Mouse (Mus musculus): ENCODE data around the gene Kcnj14. TPM values are rescaled to one million over a fixed set of nuclear protein-coding genes. Genes with fewer than 3 reads are reported as not detected.

Kcnj14 gene
- total RNA-seq (2021) = 1 to 10 TPM; 1.4 to 2.6 TPM

GRCm38 (mm10) chr7:45824598-45824997 lies at the start of gene Kcnj14:
Gene Kcnj14 (minus strand): TSS chr7:45824782.
- no peak for DNase-seq (ENCODE audit: extremely low spot score in 1 of 2, low spot score in 1 of 2)

- DNase-seq (ENCODE audit: extremely low spot score in 1 of 2, low spot score in 1 of 2) = peak; percentile 40 to 54
These were observed 48.7 kb upstream of the Kcnj14 start for GRCm38 (mm10) chr7:45873061-45873947.

DNA sequence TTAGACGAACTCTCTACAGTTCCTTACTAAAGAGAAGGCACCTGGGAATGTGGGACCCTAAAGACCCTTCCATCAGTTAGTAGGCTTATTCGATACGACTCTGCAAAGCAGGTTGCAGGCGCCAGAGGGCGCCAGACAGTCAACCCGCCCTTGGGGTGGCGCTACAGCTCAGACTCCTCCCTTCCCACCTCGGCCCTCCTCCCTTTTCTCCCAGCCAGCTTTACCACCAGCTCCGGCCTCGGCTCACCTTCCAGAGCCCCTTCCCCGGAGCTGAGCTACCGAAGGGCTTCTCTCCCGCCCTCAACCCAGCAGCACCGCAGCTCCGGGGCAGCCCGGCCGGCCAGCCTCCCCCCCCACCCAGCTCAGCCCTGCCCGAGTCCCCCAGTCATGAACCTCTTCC lies 48.0 kb upstream of the Kcnj14 start, which contains the start of gene Kdelr1:
Gene Kdelr1 (plus strand): TSS at position 149 of the 400 bp plus-strand sequence.
- DNase-seq (ENCODE audit: extremely low spot score in 1 of 2, low spot score in 1 of 2) = peak; percentile 90 to 95

DNA sequence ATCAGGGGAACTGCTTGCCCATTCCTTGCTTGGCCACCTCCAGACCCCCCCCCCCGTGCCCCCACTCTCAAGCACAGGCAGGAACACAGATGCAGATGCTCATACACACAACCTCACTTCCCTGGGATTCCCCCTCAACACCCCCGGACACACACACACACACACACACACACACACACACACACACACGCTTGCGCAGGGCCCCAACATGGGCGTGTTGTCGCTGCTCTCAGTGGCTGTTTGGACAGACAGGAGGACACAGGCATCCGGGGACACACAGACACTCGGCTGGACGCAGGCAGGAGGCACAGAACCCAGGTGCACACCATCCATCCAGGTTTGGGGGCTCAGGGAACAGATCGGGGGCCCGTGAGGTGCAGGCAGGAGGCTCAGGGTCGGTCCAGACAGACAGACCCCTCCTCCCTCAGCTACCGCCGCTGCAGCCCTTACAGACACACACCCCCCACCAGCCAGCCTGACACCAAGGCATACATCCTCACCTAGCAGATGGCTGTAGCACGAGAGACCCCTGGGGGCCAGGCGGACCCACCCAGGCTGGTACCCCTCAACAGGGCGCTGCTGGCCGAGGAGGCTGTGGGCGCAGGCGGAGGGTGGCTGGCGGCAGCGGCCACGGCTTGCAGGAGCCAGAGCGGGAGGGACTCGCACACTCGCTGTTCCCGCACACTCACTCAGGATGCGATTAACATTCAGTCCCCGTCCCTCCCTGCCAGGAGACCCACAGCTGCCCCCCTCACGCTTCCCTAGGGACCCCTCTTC lies 45.9 kb upstream of the Kcnj14 start:
- no peak for DNase-seq (ENCODE audit: extremely low spot score in 1 of 2, low spot score in 1 of 2)

DNA sequence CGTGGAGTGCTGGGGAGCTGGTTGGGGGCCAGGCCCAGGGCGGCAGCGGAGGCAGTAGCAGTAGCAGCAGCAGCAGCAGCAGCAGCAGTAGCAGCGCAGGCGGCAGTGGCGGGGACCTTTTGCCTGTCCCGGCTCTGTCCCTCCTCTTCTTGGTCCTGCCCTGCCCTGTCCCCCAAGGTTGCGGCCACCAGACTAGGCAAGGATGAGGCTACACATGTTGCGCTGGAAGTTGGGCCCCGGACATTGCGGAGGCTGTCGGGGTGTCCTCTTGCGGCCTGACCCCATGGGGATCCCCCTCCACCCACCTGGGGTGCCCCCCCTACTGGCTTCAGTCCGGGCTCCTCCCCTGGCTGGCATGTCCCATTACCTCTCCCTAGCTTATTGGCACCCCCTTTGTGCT lies 45.2 kb upstream of the Kcnj14 start:
- DNase-seq (ENCODE audit: extremely low spot score in 1 of 2, low spot score in 1 of 2) = no peak

GRCm38 (mm10) chr7:45869107-45869670 lies 44.6 kb upstream of the Kcnj14 start:
- no peak for DNase-seq (ENCODE audit: extremely low spot score in 1 of 2, low spot score in 1 of 2)

GRCm38 (mm10) chr7:45867871-45868270 lies 43.3 kb upstream of the Kcnj14 start:
- DNase-seq (ENCODE audit: extremely low spot score in 1 of 2, low spot score in 1 of 2) = no peak

DNA sequence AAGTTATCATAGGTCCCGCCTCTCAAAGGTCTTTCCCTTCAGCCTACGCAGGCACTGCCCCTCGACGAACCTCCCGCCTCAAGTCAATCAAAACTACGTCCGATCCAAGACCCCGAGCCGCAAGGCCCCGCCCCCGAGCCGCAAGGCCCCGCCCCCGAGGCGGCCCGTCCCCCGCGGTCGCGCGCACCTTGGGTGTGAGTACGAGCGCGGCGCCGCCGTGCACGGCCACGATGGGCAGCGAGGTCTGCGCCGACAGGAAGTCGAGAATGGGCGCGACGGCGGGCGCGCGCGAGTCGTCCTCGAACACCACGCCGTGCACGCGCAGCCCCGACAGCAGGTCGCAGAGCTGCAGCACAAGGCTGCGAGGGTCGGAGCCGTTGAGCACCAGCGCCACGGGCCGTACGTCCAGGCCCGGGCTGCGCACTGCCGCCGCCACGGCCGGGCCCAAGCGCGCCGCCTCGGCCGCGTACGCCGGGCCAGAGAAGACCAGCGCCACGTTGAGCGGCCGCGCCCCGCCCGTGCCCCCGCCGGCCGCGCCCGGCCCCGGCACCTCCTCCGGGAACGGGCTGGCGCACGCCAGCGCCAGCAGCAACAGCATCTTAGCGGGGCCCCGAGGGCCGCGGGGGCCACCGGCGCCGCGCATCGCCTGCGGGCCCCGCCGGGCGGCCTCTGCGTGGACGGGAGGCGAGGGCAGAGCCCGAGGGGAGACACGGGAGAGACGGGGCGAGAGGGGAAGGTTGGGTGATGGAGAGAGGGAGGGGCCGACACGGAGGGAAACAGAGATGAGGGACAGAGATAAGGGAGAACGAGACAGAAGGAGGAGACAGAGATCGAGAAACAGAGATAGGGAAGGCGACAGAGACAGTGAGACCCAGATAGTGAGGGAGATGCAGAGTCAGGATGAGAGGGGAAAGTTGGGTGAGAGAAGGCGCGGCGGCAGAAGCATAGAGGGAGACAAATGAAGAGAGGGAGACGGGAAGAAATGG lies 41.6 kb upstream of the Kcnj14 start:
- DNase-seq (ENCODE audit: extremely low spot score in 1 of 2, low spot score in 1 of 2) = peak; percentile 64 to 66

DNA sequence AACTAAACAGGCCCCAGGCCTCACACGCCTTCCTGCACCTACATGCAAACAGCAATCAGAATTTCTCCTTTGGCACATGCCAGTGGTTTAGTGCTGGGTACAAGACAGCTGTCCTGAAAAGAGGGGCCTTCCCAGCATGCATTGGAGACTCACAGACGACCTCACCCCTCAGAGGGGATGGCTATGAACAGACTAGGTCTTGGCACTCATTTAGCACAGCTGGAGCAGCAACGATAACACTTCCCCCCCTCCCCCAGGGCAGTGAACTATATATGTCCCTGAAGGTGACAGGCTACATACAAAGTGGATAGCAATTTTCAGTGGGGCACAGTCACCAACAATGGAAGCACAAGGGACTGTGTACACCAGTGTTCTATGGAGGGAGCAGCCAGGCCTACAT lies 39.9 kb upstream of the Kcnj14 start:
- no peak for DNase-seq (ENCODE audit: extremely low spot score in 1 of 2, low spot score in 1 of 2)

GRCm38 (mm10) chr7:45862804-45863203 lies 38.2 kb upstream of the Kcnj14 start:
- DNase-seq (ENCODE audit: extremely low spot score in 1 of 2, low spot score in 1 of 2) = no peak

DNA sequence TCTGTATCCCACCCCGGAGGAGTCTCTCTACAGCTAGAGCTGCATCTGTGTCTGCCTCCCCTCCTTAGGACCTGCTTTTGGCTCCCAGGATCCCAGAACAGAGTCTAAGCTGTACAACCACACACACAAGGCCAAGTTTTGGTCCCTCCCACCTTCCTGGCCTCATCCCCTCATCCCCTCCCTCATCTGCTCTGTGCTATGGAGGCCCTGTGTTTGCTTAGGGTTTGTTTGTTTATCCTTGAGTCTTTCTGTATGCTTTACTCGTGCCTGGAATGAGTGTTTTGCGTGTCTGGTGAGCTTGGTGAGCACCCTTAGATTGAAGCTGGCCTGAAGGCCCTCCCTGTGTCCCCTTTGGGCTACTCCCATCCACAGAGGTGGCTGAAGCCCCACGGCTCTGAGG lies 34.4 kb upstream of the Kcnj14 start:
- no peak for DNase-seq (ENCODE audit: extremely low spot score in 1 of 2, low spot score in 1 of 2)

DNA sequence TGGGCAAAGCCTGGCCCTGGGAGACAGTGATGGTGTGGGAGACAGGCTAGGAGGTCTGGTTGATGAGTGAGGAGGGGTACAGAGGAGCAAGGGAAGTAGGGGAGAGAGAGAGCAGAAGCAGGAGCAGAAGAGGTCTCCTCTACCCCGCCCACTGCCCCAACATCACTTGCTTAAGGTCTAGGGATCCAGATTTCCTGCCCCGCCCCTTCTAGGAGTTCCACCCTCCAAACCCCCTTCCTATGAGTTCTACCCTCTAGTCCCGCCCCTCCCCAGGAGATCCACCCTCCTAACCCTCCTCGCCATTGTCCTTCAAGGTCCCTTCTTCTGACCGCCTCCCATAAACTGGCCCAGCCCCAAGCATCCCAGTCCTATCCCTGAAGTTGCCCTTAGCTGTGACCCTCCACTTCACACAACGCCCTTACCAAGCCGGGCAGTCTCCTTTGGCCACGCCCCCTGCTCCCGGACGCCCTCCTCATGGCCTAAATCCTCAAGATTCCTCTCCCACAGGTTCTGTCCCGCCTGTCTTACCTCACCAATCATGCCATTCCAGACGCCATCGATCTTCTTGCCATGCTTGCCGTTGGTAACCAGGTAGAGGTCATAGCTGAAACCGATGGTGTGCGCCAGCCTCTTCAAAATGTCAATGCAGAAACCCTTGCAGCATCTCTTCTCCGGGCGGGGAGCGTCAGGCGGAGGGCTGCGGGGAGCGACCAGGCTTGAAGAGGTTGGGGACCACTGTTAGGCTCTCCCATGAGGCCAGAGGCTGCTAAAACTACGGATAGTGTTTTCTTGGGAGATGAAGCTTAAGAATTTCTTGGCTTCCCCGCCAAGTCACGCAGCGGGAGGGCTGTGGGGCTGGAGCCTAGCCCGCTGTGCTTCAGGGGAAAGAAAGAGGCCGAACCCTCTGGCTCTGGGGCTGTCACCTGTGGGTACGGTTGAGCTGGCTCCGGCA lies 32.6 kb upstream of the Kcnj14 start:
- DNase-seq (ENCODE audit: extremely low spot score in 1 of 2, low spot score in 1 of 2) = no peak

DNA sequence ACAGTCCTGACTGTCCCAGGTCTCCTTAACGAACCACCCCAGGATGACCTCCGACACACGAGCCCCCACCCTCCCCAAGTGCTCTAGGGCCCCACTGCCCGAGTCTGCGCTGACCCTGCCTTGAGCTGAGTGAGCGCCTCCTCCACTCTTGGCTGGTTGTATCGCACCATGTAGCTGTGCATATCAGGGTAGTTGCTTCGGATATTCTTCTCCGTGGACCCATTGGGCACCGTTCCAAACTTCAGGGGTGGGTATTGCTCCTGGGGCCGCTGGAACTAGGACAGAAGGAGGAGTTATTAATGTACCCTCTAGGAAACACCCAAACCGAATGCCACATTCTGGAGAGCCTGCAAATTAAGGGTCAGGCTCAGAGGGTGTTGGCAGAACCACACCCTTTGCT lies 28.5 kb upstream of the Kcnj14 start:
- no peak for DNase-seq (ENCODE audit: extremely low spot score in 1 of 2, low spot score in 1 of 2)

DNA sequence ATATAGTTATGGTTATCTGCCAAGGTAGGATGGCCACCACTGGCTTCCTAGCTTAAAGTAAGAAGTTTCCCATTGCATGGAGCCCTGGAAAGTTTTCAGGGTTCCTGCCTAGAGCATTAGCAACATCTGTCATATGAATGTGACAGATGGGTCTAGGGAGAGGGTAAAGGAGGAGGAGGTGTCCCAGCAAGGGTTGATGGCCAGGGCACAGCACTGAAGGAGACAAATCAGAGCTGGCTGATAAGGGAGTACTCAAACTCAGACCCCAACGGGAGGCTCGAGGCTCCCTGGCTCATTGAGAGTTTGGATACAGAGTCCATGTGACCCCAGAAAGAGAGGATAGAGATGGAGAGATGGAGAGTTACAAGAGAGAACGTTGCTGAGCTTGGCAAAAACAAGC lies 26.1 kb upstream of the Kcnj14 start:
- DNase-seq (ENCODE audit: extremely low spot score in 1 of 2, low spot score in 1 of 2) = no peak

GRCm38 (mm10) chr7:45848447-45849027 lies 24.0 kb upstream of the Kcnj14 start:
- DNase-seq (ENCODE audit: extremely low spot score in 1 of 2, low spot score in 1 of 2) = no peak

- DNase-seq (ENCODE audit: extremely low spot score in 1 of 2, low spot score in 1 of 2) = no peak
These were observed 18.6 kb upstream of the Kcnj14 start for GRCm38 (mm10) chr7:45842950-45843744.

DNA sequence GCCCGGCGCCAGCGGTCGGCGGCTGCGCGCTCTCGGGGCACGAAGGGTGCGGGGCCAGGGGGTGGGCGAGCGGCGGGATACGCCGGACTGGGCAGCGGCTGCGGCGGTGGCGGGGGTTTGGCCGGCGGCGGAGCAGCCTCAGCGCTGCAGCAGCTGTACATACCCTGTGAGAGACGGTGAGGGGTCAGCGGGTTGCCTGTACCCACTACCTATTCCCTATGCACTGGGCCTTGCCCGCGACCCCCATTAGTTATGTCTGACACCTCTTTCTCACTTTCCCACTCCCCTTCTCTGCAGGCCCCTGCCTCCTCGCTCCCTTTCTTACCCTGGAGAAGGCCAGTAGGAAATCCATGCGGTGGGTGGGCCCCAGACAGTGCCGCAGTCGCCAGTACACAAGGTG lies 9.3 kb upstream of the Kcnj14 start:
- no peak for DNase-seq (ENCODE audit: extremely low spot score in 1 of 2, low spot score in 1 of 2)
